Mouse (Mus musculus): ENCODE measurements around the gene Chmp2b. TPM values are rescaled to one million over a fixed set of nuclear protein-coding genes. Genes with fewer than 3 reads are reported as not detected.

Gene Chmp2b
- polyA plus RNA-seq, 1 experiment from 2014 or later = 101 TPM

DNA sequence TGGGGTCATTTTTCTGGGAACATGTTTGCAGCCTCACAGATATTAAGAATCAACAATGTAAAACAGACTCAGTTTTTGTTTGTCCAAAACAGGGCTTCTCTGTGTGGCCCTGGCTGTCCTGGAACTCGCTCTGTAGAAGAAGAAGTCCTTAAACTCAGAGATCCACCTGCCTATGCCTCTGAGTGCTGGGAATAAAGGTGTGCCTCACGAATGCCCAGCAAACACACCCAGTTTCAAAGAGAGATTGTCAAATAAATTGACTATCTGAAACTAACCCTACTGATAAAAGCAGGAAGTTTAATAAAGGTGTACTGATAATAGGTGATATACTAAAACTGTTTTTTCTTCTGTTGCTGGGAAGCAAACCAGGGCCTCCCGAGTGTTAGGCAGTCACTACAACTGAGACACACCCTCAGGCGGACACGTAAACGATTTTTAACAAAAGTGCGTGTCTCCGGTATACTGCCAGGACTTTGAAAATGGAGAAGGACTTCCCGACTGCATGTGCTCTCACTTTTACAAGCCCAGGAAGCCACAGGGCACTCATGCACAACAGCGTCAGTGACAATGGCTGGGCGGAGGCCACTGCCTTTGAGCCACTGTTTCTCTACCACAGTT lies 18.7 kb downstream of the Chmp2b start:
- WGBS = 81% methylated on average over 11 of the region's 11 CpGs
- H3K36me3 ChIP-seq (ENCODE audit: control insufficient read depth, insufficient read depth, low read length) = peaks cover 24% of the 10 kb centered on the region
- H3K27ac ChIP-seq (replicated peaks; ENCODE audit: low read depth, low read length) = no peak overlapping the region
- H3K4me1 ChIP-seq (ENCODE audit: control insufficient read depth, insufficient read depth, low read length) = no peaks in the 10 kb centered on the region
- no peaks in the 10 kb centered on the region for H3K27me3 ChIP-seq (ENCODE audit: control insufficient read depth, insufficient read depth, low read length)
- H3K4me3 ChIP-seq (replicated peaks; ENCODE audit: low read depth, low read length) = no peak overlapping the region
- ATAC-seq (ENCODE audit: low FRiP score, low TSS enrichment) = no peak
- no peak for DNase-seq
- no peak overlapping the region for H3K4me2 ChIP-seq (ENCODE audit: low read length)
- no peaks in the 10 kb centered on the region for H3K9me3 ChIP-seq (ENCODE audit: control insufficient read depth, low read length)
- H3K9ac ChIP-seq (replicated peaks; ENCODE audit: low read length) = no peak overlapping the region

DNA sequence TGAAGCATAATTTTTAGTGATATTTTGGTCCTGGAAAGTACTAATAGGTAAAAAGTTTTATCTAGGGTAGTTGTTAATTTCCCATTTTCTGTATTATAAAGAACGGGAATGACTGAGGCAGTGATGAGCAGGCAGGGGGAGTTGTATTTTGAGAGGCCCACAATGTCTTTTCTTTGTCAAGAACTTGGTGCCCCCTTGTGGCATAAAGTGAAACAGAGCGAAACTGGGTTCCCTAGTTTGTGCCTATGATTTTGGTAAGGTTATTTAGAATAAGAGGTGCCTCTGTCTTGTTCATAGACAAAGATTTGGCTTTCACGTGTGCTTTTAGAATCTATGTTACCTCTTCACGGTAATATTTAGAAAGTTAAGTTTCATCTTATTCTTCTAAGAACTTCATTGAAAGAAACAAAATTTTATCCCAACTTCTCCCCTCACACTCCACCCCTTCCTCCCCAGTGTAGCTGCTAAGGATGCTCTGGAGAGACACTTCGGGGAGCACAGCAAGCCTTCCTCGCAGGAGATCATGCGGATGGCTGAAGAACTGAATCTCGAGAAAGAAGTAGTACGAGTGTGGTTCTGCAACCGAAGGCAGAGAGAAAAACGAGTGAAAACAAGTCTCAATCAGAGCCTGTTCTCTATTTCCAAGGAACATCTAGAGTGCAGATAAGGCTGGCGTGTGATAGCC lies 29.1 kb downstream of the Chmp2b start:
- ATAC-seq (ENCODE audit: low FRiP score, low TSS enrichment) (no peak), DNase-seq (peak; percentile 76)
- Histone ChIP-seq H3K27me3 (ENCODE audit: control insufficient read depth, insufficient read depth, low read length) (no peaks in the 10 kb centered on the region), H3K9ac (replicated peaks; ENCODE audit: low read length) (no peak overlapping the region), H3K4me2 (ENCODE audit: low read length) (no peak overlapping the region), H3K4me3 (replicated peaks; ENCODE audit: low read depth, low read length) (no peak overlapping the region), H3K27ac (replicated peaks; ENCODE audit: low read depth, low read length) (no peak overlapping the region), H3K36me3 (ENCODE audit: control insufficient read depth, insufficient read depth, low read length) (no peaks in the 10 kb centered on the region), H3K4me1 (ENCODE audit: control insufficient read depth, insufficient read depth, low read length) (no peaks in the 10 kb centered on the region), H3K9me3 (ENCODE audit: control insufficient read depth, low read length) (no peaks in the 10 kb centered on the region)
- WGBS = 31% methylated on average over 12 of the region's 12 CpGs

GRCm38 (mm10) chr16:65531663-65532062 lies 30.9 kb downstream of the Chmp2b start:
- Histone ChIP-seq H3K27me3 (ENCODE audit: control insufficient read depth, insufficient read depth, low read length) (no peaks in the 10 kb centered on the region), H3K36me3 (ENCODE audit: control insufficient read depth, insufficient read depth, low read length) (no peaks in the 10 kb centered on the region), H3K27ac (replicated peaks; ENCODE audit: low read depth, low read length) (no peak overlapping the region), H3K4me3 (replicated peaks; ENCODE audit: low read depth, low read length) (no peak overlapping the region), H3K4me1 (ENCODE audit: control insufficient read depth, insufficient read depth, low read length) (no peaks in the 10 kb centered on the region), H3K4me2 (ENCODE audit: low read length) (no peak overlapping the region), H3K9ac (replicated peaks; ENCODE audit: low read length) (no peak overlapping the region), H3K9me3 (ENCODE audit: control insufficient read depth, low read length) (no peaks in the 10 kb centered on the region)
- ATAC-seq (ENCODE audit: low FRiP score, low TSS enrichment) (no peak), DNase-seq (no peak)
- 82% methylated on average over 8 of the region's 8 CpGs for WGBS

- Histone ChIP-seq H3K27me3 (ENCODE audit: control insufficient read depth, insufficient read depth, low read length) (no peaks in the 10 kb centered on the region), H3K4me2 (ENCODE audit: low read length) (no peak overlapping the region), H3K9me3 (ENCODE audit: control insufficient read depth, low read length) (no peaks in the 10 kb centered on the region), H3K4me1 (ENCODE audit: control insufficient read depth, insufficient read depth, low read length) (no peaks in the 10 kb centered on the region), H3K9ac (replicated peaks; ENCODE audit: low read length) (no peak overlapping the region), H3K27ac (replicated peaks; ENCODE audit: low read depth, low read length) (no peak overlapping the region), H3K4me3 (replicated peaks; ENCODE audit: low read depth, low read length) (no peak overlapping the region), H3K36me3 (ENCODE audit: control insufficient read depth, insufficient read depth, low read length) (no peaks in the 10 kb centered on the region)
- 6% methylated on average over 5 of the region's 5 CpGs for WGBS
- ATAC-seq (ENCODE audit: low FRiP score, low TSS enrichment) (no peak), DNase-seq (no peak)
Observed at GRCm38 (mm10) chr16:65529589-65529988, 32.9 kb downstream of the Chmp2b start.

GRCm38 (mm10) chr16:65526695-65527094 lies 35.8 kb downstream of the Chmp2b start:
- no peak for ATAC-seq (ENCODE audit: low FRiP score, low TSS enrichment)
- 86% methylated on average over 5 of the region's 5 CpGs for WGBS

GRCm38 (mm10) chr16:65526004-65526403 lies 36.5 kb downstream of the Chmp2b start:
- H3K27ac ChIP-seq (replicated peaks; ENCODE audit: low read depth, low read length) = no peak overlapping the region
- H3K36me3 ChIP-seq (ENCODE audit: control insufficient read depth, insufficient read depth, low read length) = no peaks in the 10 kb centered on the region
- H3K4me1 ChIP-seq (ENCODE audit: control insufficient read depth, insufficient read depth, low read length) = no peaks in the 10 kb centered on the region
- ATAC-seq (ENCODE audit: low FRiP score, low TSS enrichment) (no peak), DNase-seq (no peak)
- 83% methylated on average over 2 of the region's 2 CpGs for WGBS
- H3K9me3 ChIP-seq (ENCODE audit: control insufficient read depth, low read length) = no peaks in the 10 kb centered on the region
- no peak overlapping the region for H3K4me2 ChIP-seq (ENCODE audit: low read length)
- no peaks in the 10 kb centered on the region for H3K27me3 ChIP-seq (ENCODE audit: control insufficient read depth, insufficient read depth, low read length)
- no peak overlapping the region for H3K4me3 ChIP-seq (replicated peaks; ENCODE audit: low read depth, low read length)
- no peak overlapping the region for H3K9ac ChIP-seq (replicated peaks; ENCODE audit: low read length)

More at GRCm38 (mm10) chr16:65526695-65527094, 35.8 kb downstream of the Chmp2b start:
- Histone ChIP-seq H3K4me2 (ENCODE audit: low read length) (no peak overlapping the region), H3K4me1 (ENCODE audit: control insufficient read depth, insufficient read depth, low read length) (no peaks in the 10 kb centered on the region), H3K27me3 (ENCODE audit: control insufficient read depth, insufficient read depth, low read length) (no peaks in the 10 kb centered on the region), H3K4me3 (replicated peaks; ENCODE audit: low read depth, low read length) (no peak overlapping the region), H3K36me3 (ENCODE audit: control insufficient read depth, insufficient read depth, low read length) (no peaks in the 10 kb centered on the region), H3K9me3 (ENCODE audit: control insufficient read depth, low read length) (no peaks in the 10 kb centered on the region), H3K27ac (replicated peaks; ENCODE audit: low read depth, low read length) (no peak overlapping the region), H3K9ac (replicated peaks; ENCODE audit: low read length) (no peak overlapping the region)
- DNase-seq = no peak

- WGBS = 84% methylated on average over 6 of the region's 6 CpGs
Observed at GRCm38 (mm10) chr16:65520211-65520610, 42.3 kb downstream of the Chmp2b start, which contains the start of gene Pou1f1. Gene Pou1f1, plus strand, starts transcription at chr16:65520511.

DNA sequence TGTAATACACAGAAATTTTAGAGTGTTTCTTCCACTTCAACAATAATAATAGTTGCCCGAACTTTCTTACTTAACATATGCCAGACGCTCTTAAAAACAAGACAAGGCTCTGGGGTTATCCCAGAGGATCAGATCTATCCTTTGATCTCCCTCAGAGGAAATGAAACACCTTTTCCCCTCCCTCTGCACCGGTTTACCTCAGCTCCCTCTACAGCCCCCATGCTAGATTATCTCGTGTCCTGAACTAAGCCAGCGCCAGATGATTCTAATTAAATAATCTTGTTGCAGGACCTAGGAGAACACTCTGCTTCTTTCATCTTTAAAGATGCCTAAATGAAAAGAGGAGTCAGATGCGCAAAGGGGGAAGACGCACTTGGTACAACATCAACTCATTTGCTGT lies 48.3 kb downstream of the Chmp2b start:
- H3K27ac ChIP-seq (replicated peaks; ENCODE audit: low read depth, low read length) = no peak overlapping the region
- WGBS = 79% methylated on average over 7 of the region's 7 CpGs
- no peak overlapping the region for H3K4me2 ChIP-seq (ENCODE audit: low read length)
- H3K4me3 ChIP-seq (replicated peaks; ENCODE audit: low read depth, low read length) = no peak overlapping the region
- H3K4me1 ChIP-seq (ENCODE audit: control insufficient read depth, insufficient read depth, low read length) = no peaks in the 10 kb centered on the region
- H3K9ac ChIP-seq (replicated peaks; ENCODE audit: low read length) = no peak overlapping the region
- no peaks in the 10 kb centered on the region for H3K27me3 ChIP-seq (ENCODE audit: control insufficient read depth, insufficient read depth, low read length)
- DNase-seq (no peak), ATAC-seq (ENCODE audit: low FRiP score, low TSS enrichment) (no peak)
- no peaks in the 10 kb centered on the region for H3K9me3 ChIP-seq (ENCODE audit: control insufficient read depth, low read length)
- no peaks in the 10 kb centered on the region for H3K36me3 ChIP-seq (ENCODE audit: control insufficient read depth, insufficient read depth, low read length)

More at GRCm38 (mm10) chr16:65520211-65520610, 42.3 kb downstream of the Chmp2b start, which contains the start of gene Pou1f1:
- H3K4me1 ChIP-seq (ENCODE audit: control insufficient read depth, insufficient read depth, low read length) = no peaks in the 10 kb centered on the region
- H3K9ac ChIP-seq (replicated peaks; ENCODE audit: low read length) = no peak within 1 kb of the TSS
- ATAC-seq (ENCODE audit: low FRiP score, low TSS enrichment) (no peak), DNase-seq (no peak)
- no peak within 1 kb of the TSS for H3K4me2 ChIP-seq (ENCODE audit: low read length)
- H3K9me3 ChIP-seq (ENCODE audit: control insufficient read depth, low read length) = no peaks in the 10 kb centered on the region
- H3K27ac ChIP-seq (replicated peaks; ENCODE audit: low read depth, low read length) = no peak within 1 kb of the TSS
- no peaks in the 10 kb centered on the region for H3K27me3 ChIP-seq (ENCODE audit: control insufficient read depth, insufficient read depth, low read length)
- H3K4me3 ChIP-seq (replicated peaks; ENCODE audit: low read depth, low read length) = no peak within 1 kb of the TSS
- no peaks in the 10 kb centered on the region for H3K36me3 ChIP-seq (ENCODE audit: control insufficient read depth, insufficient read depth, low read length)

DNA sequence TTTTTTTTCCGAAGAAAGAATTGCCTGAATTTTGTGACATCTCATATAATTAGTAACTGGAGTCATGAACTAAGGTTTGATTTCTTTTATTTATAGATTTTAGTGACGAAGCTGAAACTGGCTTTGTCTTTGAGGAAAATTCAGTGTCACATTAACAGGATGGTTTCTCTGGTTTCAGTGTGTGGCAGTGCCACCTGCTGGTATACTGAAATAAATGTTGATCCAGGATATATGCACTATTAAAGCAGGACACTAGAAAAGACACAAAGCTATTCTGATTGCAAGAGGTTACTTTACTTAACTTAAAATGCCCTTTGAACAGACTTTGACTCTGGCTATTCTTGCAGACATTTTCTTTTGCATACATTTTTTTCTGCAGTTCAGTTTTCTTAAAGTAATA lies 65.5 kb downstream of the Chmp2b start:
- peak; percentile 83 for DNase-seq
- no peaks in the 10 kb centered on the region for H3K27me3 ChIP-seq (ENCODE audit: control insufficient read depth, insufficient read depth, low read length)

More for the DNA sequence above, 65.5 kb downstream of the Chmp2b start:
- no peak for ATAC-seq (ENCODE audit: low FRiP score, low TSS enrichment)
- H3K36me3 ChIP-seq (ENCODE audit: control insufficient read depth, insufficient read depth, low read length) = no peaks in the 10 kb centered on the region
- H3K27ac ChIP-seq (replicated peaks; ENCODE audit: low read depth, low read length) = no peak overlapping the region
- no peak overlapping the region for H3K4me2 ChIP-seq (ENCODE audit: low read length)
- H3K4me3 ChIP-seq (replicated peaks; ENCODE audit: low read depth, low read length) = no peak overlapping the region
- WGBS = 44% methylated on average over 2 of the region's 2 CpGs
- no peak overlapping the region for H3K9ac ChIP-seq (replicated peaks; ENCODE audit: low read length)
- H3K9me3 ChIP-seq (ENCODE audit: control insufficient read depth, low read length) = no peaks in the 10 kb centered on the region
- H3K4me1 ChIP-seq (ENCODE audit: control insufficient read depth, insufficient read depth, low read length) = no peaks in the 10 kb centered on the region

Data from midbrain, embryonic 14.5 days (tissue).